Mouse (Mus musculus): ENCODE results near the gene Eri2. TPM values are rescaled to one million over a fixed set of nuclear protein-coding genes. Genes with fewer than 3 reads are reported as not detected.
"Not testable (repeated sequence)": the region's sequence is repeated elsewhere in the genome, so short reads cannot be mapped to it uniquely, and the experiment has no call there.

Eri2 gene
- polyA plus RNA-seq, 1 experiment from 2014 or later, result 16.3 TPM

GRCm38 (mm10) chr7:119783453-119783852 lies 10.4 kb downstream of the Eri2 start:
- no peak overlapping the region for H3K4me2 ChIP-seq
- no peak overlapping the region for H3K4me3 ChIP-seq
- H3K27me3 ChIP-seq (replicated peaks), result no peaks in the 10 kb centered on the region
- 94% methylated on average over 2 of the region's 2 CpGs for WGBS
- H3K9me3 ChIP-seq, result no peaks in the 10 kb centered on the region
- peaks cover 21% of the 10 kb centered on the region for H3K36me3 ChIP-seq (replicated peaks)
- no peak overlapping the region for H3K27ac ChIP-seq
- ATAC-seq (replicated peaks), result no peak
- no peaks in the 10 kb centered on the region for H3K4me1 ChIP-seq
- H3K9ac ChIP-seq, result no peak overlapping the region

GRCm38 (mm10) chr7:119769895-119770294 lies 24.0 kb downstream of the Eri2 start:
- Histone ChIP-seq H3K4me2 (no peak overlapping the region), H3K4me3 (no peak overlapping the region), H3K27me3 (replicated peaks) (no peaks in the 10 kb centered on the region), H3K4me1 (no peaks in the 10 kb centered on the region), H3K27ac (no peak overlapping the region), H3K9me3 (no peaks in the 10 kb centered on the region), H3K9ac (no peak overlapping the region), H3K36me3 (replicated peaks) (no peaks in the 10 kb centered on the region)
- 94% methylated on average over 8 of the region's 8 CpGs for WGBS
- ATAC-seq (replicated peaks), result no peak

GRCm38 (mm10) chr7:119766996-119767395 lies 26.9 kb downstream of the Eri2 start:
- Histone ChIP-seq H3K4me2 (no peak overlapping the region), H3K4me3 (no peak overlapping the region), H3K27ac (no peak overlapping the region), H3K27me3 (replicated peaks) (no peaks in the 10 kb centered on the region), H3K36me3 (replicated peaks) (no peaks in the 10 kb centered on the region), H3K4me1 (no peaks in the 10 kb centered on the region), H3K9me3 (no peaks in the 10 kb centered on the region), H3K9ac (no peak overlapping the region)
- no peak for ATAC-seq (replicated peaks)
- WGBS, result 87% methylated on average over 6 of the region's 6 CpGs

GRCm38 (mm10) chr7:119764377-119764776 lies 29.5 kb downstream of the Eri2 start:
- Histone ChIP-seq H3K27me3 (replicated peaks) (no peaks in the 10 kb centered on the region), H3K4me2 (no peak overlapping the region), H3K4me1 (no peaks in the 10 kb centered on the region), H3K27ac (no peak overlapping the region), H3K36me3 (replicated peaks) (no peaks in the 10 kb centered on the region), H3K9ac (no peak overlapping the region), H3K4me3 (no peak overlapping the region), H3K9me3 (no peaks in the 10 kb centered on the region)
- 96% methylated on average over 3 of the region's 3 CpGs for WGBS
- no peak for ATAC-seq (replicated peaks)

GRCm38 (mm10) chr7:119762166-119762697 lies 31.6 kb downstream of the Eri2 start:
- H3K27me3 ChIP-seq (replicated peaks), result no peaks in the 10 kb centered on the region
- no peaks in the 10 kb centered on the region for H3K36me3 ChIP-seq (replicated peaks)
- no peaks in the 10 kb centered on the region for H3K4me1 ChIP-seq
- no peak overlapping the region for H3K4me2 ChIP-seq
- no peaks in the 10 kb centered on the region for H3K9me3 ChIP-seq
- H3K27ac ChIP-seq, result no peak overlapping the region
- WGBS, result 71% methylated on average over 4 of the region's 4 CpGs
- no peak overlapping the region for H3K9ac ChIP-seq
- ATAC-seq (replicated peaks), result no peak
- H3K4me3 ChIP-seq, result no peak overlapping the region

- H3K4me2 ChIP-seq, result no peak within 1 kb of the TSS
- H3K27me3 ChIP-seq (replicated peaks), result no peaks in the 10 kb centered on the region
- no peaks in the 10 kb centered on the region for H3K9me3 ChIP-seq
- H3K4me3 ChIP-seq, result no peak within 1 kb of the TSS
- no peaks in the 10 kb centered on the region for H3K4me1 ChIP-seq
- 86% methylated on average over 11 of the region's 11 CpGs for WGBS
- H3K9ac ChIP-seq, result no peak within 1 kb of the TSS
- H3K36me3 ChIP-seq (replicated peaks), result no peaks in the 10 kb centered on the region
- no peak for ATAC-seq (replicated peaks)
- H3K27ac ChIP-seq, result no peak within 1 kb of the TSS
These were observed 33.3 kb downstream of the Eri2 start, which contains the start of gene Acsm3 for GRCm38 (mm10) chr7:119760527-119760951. Acsm3 (plus strand) TSS chr7:119760923.

GRCm38 (mm10) chr7:119753696-119754095 lies 40.2 kb downstream of the Eri2 start:
- Histone ChIP-seq H3K4me2 (no peak overlapping the region), H3K36me3 (replicated peaks) (no peaks in the 10 kb centered on the region), H3K9me3 (no peaks in the 10 kb centered on the region), H3K27ac (no peak overlapping the region), H3K4me3 (no peak overlapping the region), H3K4me1 (no peaks in the 10 kb centered on the region), H3K27me3 (replicated peaks) (no peaks in the 10 kb centered on the region), H3K9ac (no peak overlapping the region)
- no peak for ATAC-seq (replicated peaks)
- 92% methylated on average over 1 of the region's 1 CpGs for WGBS

GRCm38 (mm10) chr7:119749942-119750341 lies 43.9 kb downstream of the Eri2 start:
- Histone ChIP-seq H3K9ac (no peak overlapping the region), H3K4me3 (no peak overlapping the region), H3K27me3 (replicated peaks) (no peaks in the 10 kb centered on the region), H3K4me1 (no peaks in the 10 kb centered on the region), H3K27ac (no peak overlapping the region), H3K36me3 (replicated peaks) (no peaks in the 10 kb centered on the region), H3K4me2 (no peak overlapping the region), H3K9me3 (no peaks in the 10 kb centered on the region)
- whole genome bisulfite sequencing, result 74% methylated on average over 2 of the region's 2 CpGs
- no peak for ATAC-seq (replicated peaks)

GRCm38 (mm10) chr7:119748761-119749160 lies 45.1 kb downstream of the Eri2 start:
- Histone ChIP-seq H3K27me3 (replicated peaks) (no peaks in the 10 kb centered on the region), H3K36me3 (replicated peaks) (no peaks in the 10 kb centered on the region), H3K4me2 (no peak overlapping the region), H3K9me3 (no peaks in the 10 kb centered on the region), H3K4me1 (peaks cover 5% of the 10 kb centered on the region; the same call in 1 of the 2 replicates), H3K27ac (no peak overlapping the region), H3K9ac (no peak overlapping the region), H3K4me3 (no peak overlapping the region)
- 88% methylated on average over 1 of the region's 2 CpGs for WGBS
- ATAC-seq (replicated peaks), result no peak

- no peak overlapping the region for H3K9ac ChIP-seq
- peaks cover 5% of the 10 kb centered on the region; the same call in 1 of the 2 replicates for H3K4me1 ChIP-seq
- no peak for ATAC-seq (replicated peaks)
- H3K4me3 ChIP-seq, result no peak overlapping the region
- H3K9me3 ChIP-seq, result no peaks in the 10 kb centered on the region
- no peak overlapping the region for H3K4me2 ChIP-seq
- H3K27me3 ChIP-seq (replicated peaks), result no peaks in the 10 kb centered on the region
- H3K36me3 ChIP-seq (replicated peaks), result no peaks in the 10 kb centered on the region
- WGBS, result 77% methylated on average over 1 of the region's 1 CpGs
- H3K27ac ChIP-seq, result no peak overlapping the region
These were observed 48.0 kb downstream of the Eri2 start for GRCm38 (mm10) chr7:119745869-119746268.

- Histone ChIP-seq H3K4me2 (peak overlapping the region; percentile 33), H3K27ac (no peak overlapping the region), H3K9me3 (no peaks in the 10 kb centered on the region), H3K4me3 (peak overlapping the region; percentile 3; the same call in 1 of the 2 replicates), H3K36me3 (replicated peaks) (no peaks in the 10 kb centered on the region), H3K9ac (no peak overlapping the region), H3K27me3 (replicated peaks) (no peaks in the 10 kb centered on the region), H3K4me1 (peaks cover 5% of the 10 kb centered on the region; the same call in 1 of the 2 replicates)
- no peak for ATAC-seq (replicated peaks)
- WGBS, result 6% methylated on average over 34 of the region's 34 CpGs
These were observed 49.5 kb downstream of the Eri2 start for GRCm38 (mm10) chr7:119744321-119744720.

- ATAC-seq (replicated peaks), result peak; percentile 87
- Histone ChIP-seq H3K9ac (peak overlapping the region; percentile 17; the same call in 1 of the 2 replicates), H3K4me2 (peak overlapping the region; percentile 50), H3K4me3 (peak overlapping the region; percentile 40)
- not testable (repeated sequence) for H3K9me3 ChIP-seq; H3K36me3 ChIP-seq (replicated peaks); H3K27me3 ChIP-seq (replicated peaks); H3K27ac ChIP-seq; H3K4me1 ChIP-seq
- 3% methylated on average over 29 of the region's 44 CpGs for WGBS
These were observed 53.9 kb downstream of the Eri2 start for GRCm38 (mm10) chr7:119739798-119740468.

- 89% methylated on average over 2 of the region's 2 CpGs for WGBS
- Histone ChIP-seq H3K9me3 (no peaks in the 10 kb centered on the region), H3K27me3 (replicated peaks) (no peaks in the 10 kb centered on the region), H3K9ac (no peak overlapping the region), H3K4me2 (no peak overlapping the region), H3K4me3 (no peak overlapping the region), H3K36me3 (replicated peaks) (no peaks in the 10 kb centered on the region), H3K27ac (no peak overlapping the region), H3K4me1 (no peaks in the 10 kb centered on the region)
- no peak for ATAC-seq (replicated peaks)
These were observed 55.0 kb downstream of the Eri2 start for GRCm38 (mm10) chr7:119738877-119739276.

Measured in midbrain, embryonic 15.5 days (tissue).